Mouse (Mus musculus) limb, embryonic 14.5 days (tissue): ENCODE results near the gene Rbp1. TPM values are rescaled to one million over a fixed set of nuclear protein-coding genes. Genes with fewer than 3 reads are reported as not detected.

Experiments
- ATAC-seq: fragments of 200-750 bp; cut with Nextera tagmentation; 2 replicates; pipeline ENCODE4 v1.8.0; 2017; ENCODE audit warnings: low read depth, moderate number of reproducible peaks, moderate TSS enrichment; ENCODE audit not compliant: low FRiP score
- DNase-seq: peaks from one replicate; pipeline ENCODE4 v3.0.0-alpha.2; 2015; ENCODE audit warnings: low spot score
- H3K27ac ChIP-seq: fragments of 300-500 bp; sonication (generic); replicated peaks from 2 replicates; pipeline ENCODE4 v1.5.1; 2014; ENCODE audit warnings: low read depth, mild to moderate bottlenecking, low read length, moderate library complexity, mixed read lengths
- H3K27me3 ChIP-seq: fragments of 300-500 bp; sonication (generic); 2 replicates; pipeline ENCODE4 v1.6.1; 2014; ENCODE audit warnings: low read length, mixed read lengths; ENCODE audit not compliant: control insufficient read depth, insufficient read depth
- H3K36me3 ChIP-seq: fragments of 300-500 bp; sonication (generic); 2 replicates; pipeline ENCODE4 v1.6.1; 2014; ENCODE audit warnings: mild to moderate bottlenecking, low read length, moderate library complexity, mixed read lengths; ENCODE audit not compliant: control insufficient read depth, insufficient read depth
- H3K4me1 ChIP-seq: fragments of 300-500 bp; sonication (generic); 2 replicates; pipeline ENCODE4 v1.6.1; 2014; ENCODE audit warnings: antibody characterized with exemption, low read length, mixed read lengths; ENCODE audit not compliant: control insufficient read depth, insufficient read depth
- H3K4me2 ChIP-seq: fragments of 300-500 bp; sonication (generic); replicated peaks from 2 replicates; pipeline ENCODE4 v1.6.1; 2014; ENCODE audit warnings: low read depth, mild to moderate bottlenecking, low read length, moderate library complexity; ENCODE audit not compliant: severe bottlenecking
- H3K4me3 ChIP-seq: fragments of 300-500 bp; sonication (generic); replicated peaks from 2 replicates; pipeline ENCODE4 v1.5.1; 2014; ENCODE audit warnings: low read length
- H3K9ac ChIP-seq: fragments of 300-500 bp; sonication (generic); 2 replicates; pipeline ENCODE4 v1.6.1; 2014; ENCODE audit warnings: mild to moderate bottlenecking, low read depth, low read length, moderate library complexity; ENCODE audit not compliant: severe bottlenecking
- H3K9me3 ChIP-seq: fragments of 300-500 bp; sonication (generic); 2 replicates; pipeline ENCODE4 v1.6.1; 2016; ENCODE audit warnings: low read length; ENCODE audit not compliant: control insufficient read depth
- POLR2A ChIP-seq: fragments of 200-500 bp; IDR thresholded peaks from 2 replicates; pipeline ENCODE4 v1.8.0; 2012; ENCODE audit warnings: inconsistent platforms, mild to moderate bottlenecking, moderate library complexity, borderline replicate concordance; ENCODE audit not compliant: insufficient read depth, insufficient read length; ENCODE audit errors: extremely low read depth
- WGBS: fragments of 180-500 bp; shearing (Covaris S2); extraction: QIAGEN DNeasy Blood & Tissue Kit; methylation state at CpG from one replicate; pipeline ENCODE4 v1.1.7; 2014; 5-methylcytosine and 5-hydroxymethylcytosine counted together
- polyA plus RNA-seq, 2 experiments: library from polyadenylated mRNA; depleted of rRNA in 1 of 2; stranded (reverse) in 1 of 2; unstranded in 1 of 2; fragments of >200 nt; fragmentation: Nextera tagmentation in 1 of 2; extraction: Ambion mirVana in 1 of 2; gene quantifications; 2 replicates each; pipeline versions ENCODE4 v1.2.1 to v1.2.3; 2012 to 2014

Gene Rbp1
- polyA plus RNA-seq, 2 experiments: 47.5 to 49.9 TPM

DNA sequence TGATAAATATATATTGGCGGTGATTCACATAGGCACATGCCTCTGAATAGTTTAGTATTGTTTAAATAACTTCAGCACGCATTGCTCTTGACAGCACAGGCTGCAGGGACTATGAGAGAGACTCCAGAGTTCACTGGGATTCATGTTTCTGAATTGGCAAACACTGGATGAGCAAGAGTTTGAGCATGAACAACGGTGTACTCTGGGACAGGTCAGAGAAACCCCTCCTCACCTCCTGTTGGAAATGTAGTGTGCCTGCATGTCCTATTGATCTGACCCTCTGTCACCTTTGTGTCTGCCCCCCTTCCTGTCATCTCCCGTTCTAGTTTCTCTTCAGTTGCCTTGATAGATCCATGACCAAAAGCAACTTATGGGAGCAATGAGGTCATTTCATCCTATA is 7.3 kb upstream of the Rbp1 start:
- Histone ChIP-seq H3K27ac (no peak overlapping the region), H3K9ac (no peak overlapping the region), H3K9me3 (no peaks in the 10 kb centered on the region), H3K4me3 (no peak overlapping the region), H3K36me3 (no peaks in the 10 kb centered on the region), H3K4me2 (no peak overlapping the region), H3K4me1 (no peaks in the 10 kb centered on the region), H3K27me3 (no peaks in the 10 kb centered on the region)
- WGBS: 88% methylated on average over 4 of the region's 4 CpGs
- ATAC-seq: no peak
- DNase-seq: no peak
- no peak for TF ChIP-seq POLR2A

DNA sequence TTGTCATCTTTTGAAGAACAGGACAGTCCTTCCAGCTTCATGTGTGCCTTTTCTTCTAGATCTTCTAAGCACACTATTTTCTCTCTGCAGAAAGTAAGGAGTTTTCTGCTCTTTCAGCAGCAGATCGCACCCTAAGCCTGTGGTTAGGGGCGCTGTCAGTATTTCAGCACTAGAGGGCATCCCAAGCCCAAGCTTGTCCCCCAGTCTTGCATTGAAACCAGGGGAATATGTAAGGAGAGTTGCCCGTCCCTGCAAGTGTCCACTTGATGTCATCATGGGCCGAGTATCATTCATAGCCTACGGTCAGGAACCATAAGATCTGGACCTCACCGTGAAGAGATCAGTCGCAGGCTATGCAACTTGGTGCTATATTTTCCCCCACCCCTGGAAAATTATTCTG is 4.8 kb upstream of the Rbp1 start:
- 51% methylated on average over 7 of the region's 7 CpGs for WGBS
- H3K36me3 ChIP-seq: no peaks in the 10 kb centered on the region
- no peak overlapping the region for H3K4me2 ChIP-seq
- no peak overlapping the region for H3K4me3 ChIP-seq
- ATAC-seq (no peak), DNase-seq (peak; percentile 32)
- no peak overlapping the region for H3K9ac ChIP-seq
- no peak for TF ChIP-seq POLR2A
- H3K4me1 ChIP-seq: no peaks in the 10 kb centered on the region
- no peaks in the 10 kb centered on the region for H3K27me3 ChIP-seq
- H3K9me3 ChIP-seq: no peaks in the 10 kb centered on the region
- H3K27ac ChIP-seq: no peak overlapping the region

GRCm38 (mm10) chr9:98418346-98418745 is 4.4 kb upstream of the Rbp1 start:
- no peak overlapping the region for H3K27ac ChIP-seq
- no peak overlapping the region for H3K4me2 ChIP-seq
- ATAC-seq (no peak), DNase-seq (no peak)
- H3K27me3 ChIP-seq: no peaks in the 10 kb centered on the region
- H3K36me3 ChIP-seq: no peaks in the 10 kb centered on the region
- no peaks in the 10 kb centered on the region for H3K9me3 ChIP-seq
- no peaks in the 10 kb centered on the region for H3K4me1 ChIP-seq
- TF ChIP-seq POLR2A: no peak
- H3K9ac ChIP-seq: no peak overlapping the region
- no peak overlapping the region for H3K4me3 ChIP-seq
- 81% methylated on average over 3 of the region's 3 CpGs for WGBS

GRCm38 (mm10) chr9:98420666-98421065 is 2.1 kb upstream of the Rbp1 start:
- no peak overlapping the region for H3K27ac ChIP-seq
- 71% methylated on average over 1 of the region's 1 CpGs for WGBS
- 0 out of 2 replicates have a peak, but pooled peaks cover 7% of the 10 kb centered on the region for H3K4me1 ChIP-seq
- H3K4me3 ChIP-seq: no peak overlapping the region
- no peaks in the 10 kb centered on the region for H3K36me3 ChIP-seq
- H3K9ac ChIP-seq: no peak overlapping the region
- no peak overlapping the region for H3K4me2 ChIP-seq
- no peaks in the 10 kb centered on the region for H3K9me3 ChIP-seq
- TF ChIP-seq POLR2A: no peak
- no peak for ATAC-seq
- no peaks in the 10 kb centered on the region for H3K27me3 ChIP-seq
- DNase-seq: no peak

- no peak for DNase-seq
- Histone ChIP-seq H3K4me3 (no peak overlapping the region), H3K9ac (no peak overlapping the region), H3K4me2 (no peak overlapping the region), H3K4me1 (peaks cover 14% of the 10 kb centered on the region), H3K9me3 (no peaks in the 10 kb centered on the region), H3K27ac (no peak overlapping the region), H3K36me3 (no peaks in the 10 kb centered on the region), H3K27me3 (no peaks in the 10 kb centered on the region)
- ATAC-seq: no peak
- 63% methylated on average over 3 of the region's 3 CpGs for WGBS
- TF ChIP-seq POLR2A: no peak
Observed at GRCm38 (mm10) chr9:98421903-98422302, 858 bp upstream of the Rbp1 start.

DNA sequence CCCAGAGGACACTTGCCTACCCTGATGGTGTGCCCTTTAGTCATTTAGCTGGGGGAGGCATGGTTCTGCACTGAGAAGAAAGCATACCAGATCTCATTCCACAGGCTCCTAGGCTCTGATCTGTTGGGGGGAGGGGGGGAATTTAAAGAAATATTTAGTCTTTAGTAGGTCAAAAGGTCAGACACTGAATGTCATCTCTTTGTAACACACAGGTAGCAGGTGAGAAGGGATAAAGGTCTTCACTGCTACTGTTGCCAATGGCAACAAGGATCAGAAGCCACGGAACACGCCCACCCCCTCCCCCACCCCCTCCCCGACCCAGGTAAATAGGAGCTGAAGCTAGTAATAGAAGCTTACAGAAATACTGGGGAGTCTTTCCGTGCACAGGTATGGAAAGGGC is 930 bp downstream of the Rbp1 start:
- no peak for ATAC-seq
- 6% methylated on average over 4 of the region's 4 CpGs for WGBS
- no peaks in the 10 kb centered on the region for H3K36me3 ChIP-seq
- H3K4me2 ChIP-seq: no peak overlapping the region; the same call in 1 of the 2 replicates
- H3K27me3 ChIP-seq: no peaks in the 10 kb centered on the region
- no peak for TF ChIP-seq POLR2A
- H3K4me3 ChIP-seq: no peak overlapping the region
- H3K27ac ChIP-seq: no peak overlapping the region
- H3K4me1 ChIP-seq: peaks cover 19% of the 10 kb centered on the region
- no peaks in the 10 kb centered on the region for H3K9me3 ChIP-seq
- DNase-seq: no peak
- no peak overlapping the region for H3K9ac ChIP-seq
